Mouse (Mus musculus) heart, postnatal 0 days (tissue): ENCODE data around the gene Ap1g1.

Experiments
- CTCF ChIP-seq: IDR thresholded peaks from 2 replicates; pipeline ENCODE4 v1.5.1; 2016; ENCODE audit warnings: antibody characterized with exemption, control low read depth, low read depth
- EP300 ChIP-seq: IDR thresholded peaks from 2 replicates; pipeline ENCODE4 v1.6.1; 2016; ENCODE audit warnings: antibody characterized with exemption, low read depth

- no peak for TF ChIP-seq CTCF
- TF ChIP-seq EP300, result no peak
These were observed 22.0 kb downstream of the Ap1g1 start for GRCm38 (mm10) chr8:109800325-109800724.
